Mouse (Mus musculus): ENCODE measurements around the gene Spata45. TPM values are rescaled to one million over a fixed set of nuclear protein-coding genes. Genes with fewer than 3 reads are reported as not detected.

The Spata45 gene
- total RNA-seq, 1 experiment = 4.6 TPM

- Histone ChIP-seq H3K27ac (ENCODE audit: insufficient read depth, low read depth, low read length, poor library complexity, severe bottlenecking) (no peak overlapping the region), H3K36me3 (ENCODE audit: control insufficient read depth, insufficient read depth, low read length, poor library complexity, severe bottlenecking) (no peaks in the 10 kb centered on the region), H3K9me3 (ENCODE audit: control insufficient read depth, insufficient read depth, low read depth, low read length) (no peaks in the 10 kb centered on the region), H3K9ac (ENCODE audit: insufficient read depth, low read depth, low read length, poor library complexity, severe bottlenecking) (no peak overlapping the region), H3K4me1 (ENCODE audit: control insufficient read depth in 2 of 2, insufficient read depth in 2 of 2, low read length in 2 of 2, poor library complexity in 1 of 2) (peaks cover 0 to 3% of the 10 kb centered on the region in 2 experiments; a peak in 1 of 4 replicates), H3K4me3 (ENCODE audit: insufficient read depth in 1 of 2, low read depth in 1 of 2, low read length in 2 of 2, poor library complexity in 1 of 2, severe bottlenecking in 1 of 2) (no peak overlapping the region)
- no peak for DNase-seq (ENCODE audit: low read depth, low spot score)
- TF ChIP-seq CHD2 (IDR thresholded peaks at IDR 0.05; ENCODE audit: low read depth, low read length) = no peak
- peak; percentile 88 for TF ChIP-seq MAFK (IDR thresholded peaks at IDR 0.05; ENCODE audit: insufficient read depth, low read depth, low read length)
- in situ Hi-C loops (cut with MboI; ENCODE audit: low sequenced_read_pairs in 2 of 2, unreplicated experiment in 2 of 2) = no loop called here
Observed at GRCm38 (mm10) chr1:191035649-191036048, 790 bp upstream of the Spata45 start.

- Histone ChIP-seq H3K4me1 (ENCODE audit: control insufficient read depth in 2 of 2, insufficient read depth in 2 of 2, low read length in 2 of 2, poor library complexity in 1 of 2) (peaks cover 0 to 3% of the 10 kb centered on the region in 2 experiments; a peak in 1 of 4 replicates), H3K27ac (ENCODE audit: insufficient read depth, low read depth, low read length, poor library complexity, severe bottlenecking) (no peak overlapping the region), H3K9ac (ENCODE audit: insufficient read depth, low read depth, low read length, poor library complexity, severe bottlenecking) (no peak overlapping the region), H3K9me3 (ENCODE audit: control insufficient read depth, insufficient read depth, low read depth, low read length) (no peaks in the 10 kb centered on the region), H3K4me3 (ENCODE audit: insufficient read depth in 1 of 2, low read depth in 1 of 2, low read length in 2 of 2, poor library complexity in 1 of 2, severe bottlenecking in 1 of 2) (no peak overlapping the region), H3K36me3 (ENCODE audit: control insufficient read depth, insufficient read depth, low read length, poor library complexity, severe bottlenecking) (no peaks in the 10 kb centered on the region)
- in situ Hi-C loops (cut with MboI; ENCODE audit: low sequenced_read_pairs in 2 of 2, unreplicated experiment in 2 of 2) = no loop called here
- no peak for DNase-seq (ENCODE audit: low read depth, low spot score)
- TF ChIP-seq CHD2 (IDR thresholded peaks at IDR 0.05; ENCODE audit: low read depth, low read length) (no peak), ZC3H11A (IDR thresholded peaks at IDR 0.05; ENCODE audit: borderline replicate concordance, low read depth, low read length) (no peak), ZNF384 (IDR thresholded peaks at IDR 0.05; ENCODE audit: low read depth, low read length) (no peak), HCFC1 (IDR thresholded peaks at IDR 0.05; ENCODE audit: borderline replicate concordance, insufficient read depth, low read length) (no peak), MAFK (IDR thresholded peaks at IDR 0.05; ENCODE audit: insufficient read depth, low read depth, low read length) (no peak)
Observed at GRCm38 (mm10) chr1:191037999-191038398, 1.6 kb downstream of the Spata45 start.

GRCm38 (mm10) chr1:191041352-191041751, 4.9 kb downstream of the Spata45 start:
- H3K36me3 ChIP-seq (ENCODE audit: control insufficient read depth, insufficient read depth, low read length, poor library complexity, severe bottlenecking) = no peaks in the 10 kb centered on the region
- 0 out of 4 replicates have a peak, but pooled peaks cover 0 to under 1% of the 10 kb centered on the region in 2 experiments for H3K4me1 ChIP-seq (ENCODE audit: control insufficient read depth in 2 of 2, insufficient read depth in 2 of 2, low read length in 2 of 2, poor library complexity in 1 of 2)
- H3K4me3 ChIP-seq (ENCODE audit: insufficient read depth in 1 of 2, low read depth in 1 of 2, low read length in 2 of 2, poor library complexity in 1 of 2, severe bottlenecking in 1 of 2) = no peak overlapping the region
- no peak for DNase-seq (ENCODE audit: low read depth, low spot score)
- H3K27ac ChIP-seq (ENCODE audit: insufficient read depth, low read depth, low read length, poor library complexity, severe bottlenecking) = no peak overlapping the region
- H3K9me3 ChIP-seq (ENCODE audit: control insufficient read depth, insufficient read depth, low read depth, low read length) = no peaks in the 10 kb centered on the region
- TF ChIP-seq ZC3H11A (IDR thresholded peaks at IDR 0.05; ENCODE audit: borderline replicate concordance, low read depth, low read length) (no peak), ZNF384 (IDR thresholded peaks at IDR 0.05; ENCODE audit: low read depth, low read length) (no peak), HCFC1 (IDR thresholded peaks at IDR 0.05; ENCODE audit: borderline replicate concordance, insufficient read depth, low read length) (no peak), MAFK (IDR thresholded peaks at IDR 0.05; ENCODE audit: insufficient read depth, low read depth, low read length) (no peak), CHD2 (IDR thresholded peaks at IDR 0.05; ENCODE audit: low read depth, low read length) (no peak)
- in situ Hi-C loops (cut with MboI; ENCODE audit: low sequenced_read_pairs in 2 of 2, unreplicated experiment in 2 of 2) = no loop called here
- H3K9ac ChIP-seq (ENCODE audit: insufficient read depth, low read depth, low read length, poor library complexity, severe bottlenecking) = no peak overlapping the region

GRCm38 (mm10) chr1:191042106-191042505, 5.7 kb downstream of the Spata45 start:
- H3K9ac ChIP-seq (ENCODE audit: insufficient read depth, low read depth, low read length, poor library complexity, severe bottlenecking) = no peak overlapping the region
- no peaks in the 10 kb centered on the region for H3K9me3 ChIP-seq (ENCODE audit: control insufficient read depth, insufficient read depth, low read depth, low read length)
- DNase-seq (ENCODE audit: low read depth, low spot score) = no peak
- H3K36me3 ChIP-seq (ENCODE audit: control insufficient read depth, insufficient read depth, low read length, poor library complexity, severe bottlenecking) = no peaks in the 10 kb centered on the region
- H3K27ac ChIP-seq (ENCODE audit: insufficient read depth, low read depth, low read length, poor library complexity, severe bottlenecking) = no peak overlapping the region
- in situ Hi-C loops (cut with MboI; ENCODE audit: low sequenced_read_pairs in 2 of 2, unreplicated experiment in 2 of 2) = no loop called here
- H3K4me1 ChIP-seq (ENCODE audit: control insufficient read depth in 2 of 2, insufficient read depth in 2 of 2, low read length in 2 of 2, poor library complexity in 1 of 2) = no peaks in the 10 kb centered on the region
- H3K4me3 ChIP-seq (ENCODE audit: insufficient read depth in 1 of 2, low read depth in 1 of 2, low read length in 2 of 2, poor library complexity in 1 of 2, severe bottlenecking in 1 of 2) = no peak overlapping the region
- no peak for TF ChIP-seq HCFC1 (IDR thresholded peaks at IDR 0.05; ENCODE audit: borderline replicate concordance, insufficient read depth, low read length)
- TF ChIP-seq MAFK (IDR thresholded peaks at IDR 0.05; ENCODE audit: insufficient read depth, low read depth, low read length) = no peak
- no peak for TF ChIP-seq CHD2 (IDR thresholded peaks at IDR 0.05; ENCODE audit: low read depth, low read length)
- TF ChIP-seq ZC3H11A (IDR thresholded peaks at IDR 0.05; ENCODE audit: borderline replicate concordance, low read depth, low read length) = no peak
- TF ChIP-seq ZNF384 (IDR thresholded peaks at IDR 0.05; ENCODE audit: low read depth, low read length) = no peak

- H3K4me3 ChIP-seq (ENCODE audit: insufficient read depth in 1 of 2, low read depth in 1 of 2, low read length in 2 of 2, poor library complexity in 1 of 2, severe bottlenecking in 1 of 2) = no peak overlapping the region
- TF ChIP-seq ZC3H11A (IDR thresholded peaks at IDR 0.05; ENCODE audit: borderline replicate concordance, low read depth, low read length) = no peak
- TF ChIP-seq ZNF384 (IDR thresholded peaks at IDR 0.05; ENCODE audit: low read depth, low read length) = no peak
- no peak for TF ChIP-seq MAFK (IDR thresholded peaks at IDR 0.05; ENCODE audit: insufficient read depth, low read depth, low read length)
- TF ChIP-seq HCFC1 (IDR thresholded peaks at IDR 0.05; ENCODE audit: borderline replicate concordance, insufficient read depth, low read length) = no peak
- no peak for TF ChIP-seq CHD2 (IDR thresholded peaks at IDR 0.05; ENCODE audit: low read depth, low read length)
- no peaks in the 10 kb centered on the region for H3K36me3 ChIP-seq (ENCODE audit: control insufficient read depth, insufficient read depth, low read length, poor library complexity, severe bottlenecking)
- in situ Hi-C loops (cut with MboI; ENCODE audit: low sequenced_read_pairs in 2 of 2, unreplicated experiment in 2 of 2) = no loop called here
- H3K9me3 ChIP-seq (ENCODE audit: control insufficient read depth, insufficient read depth, low read depth, low read length) = no peaks in the 10 kb centered on the region
- no peaks in the 10 kb centered on the region for H3K4me1 ChIP-seq (ENCODE audit: control insufficient read depth in 2 of 2, insufficient read depth in 2 of 2, low read length in 2 of 2, poor library complexity in 1 of 2)
- no peak overlapping the region for H3K27ac ChIP-seq (ENCODE audit: insufficient read depth, low read depth, low read length, poor library complexity, severe bottlenecking)
- H3K9ac ChIP-seq (ENCODE audit: insufficient read depth, low read depth, low read length, poor library complexity, severe bottlenecking) = no peak overlapping the region
- no peak for DNase-seq (ENCODE audit: low read depth, low spot score)
Observed at GRCm38 (mm10) chr1:191042688-191043087, 6.2 kb downstream of the Spata45 start.
